Mouse (Mus musculus): Measurements from ENCODE around the gene Rdh16f1. TPM values are rescaled to one million over a fixed set of nuclear protein-coding genes. Genes with fewer than 3 reads are reported as not detected.
"Not testable (repeated sequence)": the region's sequence is repeated elsewhere in the genome, so short reads cannot be mapped to it uniquely, and the experiment has no call there.

Gene Rdh16f1
- total RNA-seq, 2 experiments from 2014 or later, result 0.39 TPM; not detected in 1

DNA sequence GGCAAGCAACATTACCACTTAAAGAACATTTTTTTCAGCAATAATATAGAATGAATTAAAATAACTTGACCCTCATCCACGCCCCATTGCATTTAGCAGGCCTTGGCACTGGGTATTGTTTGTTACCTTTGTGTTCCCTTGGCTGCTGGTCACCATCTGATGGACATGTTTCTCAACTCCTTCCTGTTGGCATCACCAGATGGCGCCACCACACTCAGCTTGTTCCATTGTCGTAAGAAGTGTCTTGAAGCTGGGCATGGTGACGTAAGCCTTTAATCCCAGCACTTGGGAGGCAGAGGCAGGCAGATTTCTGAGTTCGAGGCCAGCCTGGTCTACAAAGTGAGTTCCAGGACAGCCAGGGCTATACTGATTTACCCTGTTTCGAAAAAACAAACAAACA is 65.8 kb downstream of the Rdh16f1 start:
- H3K4me3 ChIP-seq, result no peak overlapping the region
- peak; percentile 48 for TF ChIP-seq CTCF (conservative IDR thresholded peaks at IDR 0.05)
- no peak for DNase-seq (ENCODE audit: low spot score in 2 of 2)
- H3K27ac ChIP-seq, result no peak overlapping the region

DNA sequence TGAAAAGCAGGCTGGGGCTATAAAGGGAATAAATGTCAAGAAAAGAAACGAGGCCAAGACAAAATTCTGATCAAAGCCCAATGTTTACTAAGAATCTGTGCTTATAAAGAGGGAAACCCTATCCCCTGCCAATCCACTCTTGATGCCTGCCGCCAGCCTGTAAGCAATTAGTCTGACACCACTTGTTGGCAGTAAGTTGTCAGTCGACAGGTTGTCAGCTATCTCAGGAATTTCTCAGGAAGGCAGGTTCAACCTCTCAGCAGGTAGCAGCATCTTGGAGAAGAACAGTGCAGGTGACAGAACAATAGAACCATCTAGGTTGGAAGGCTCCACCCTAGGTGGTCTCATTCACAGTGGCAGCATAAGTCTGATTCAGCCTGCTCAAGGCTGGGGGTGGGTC is 69.5 kb downstream of the Rdh16f1 start:
- Histone ChIP-seq H3K4me3 (no peak overlapping the region), H3K27ac (no peak overlapping the region)
- DNase-seq (ENCODE audit: low spot score in 2 of 2), result no peak
- TF ChIP-seq CTCF (conservative IDR thresholded peaks at IDR 0.05), result no peak

DNA sequence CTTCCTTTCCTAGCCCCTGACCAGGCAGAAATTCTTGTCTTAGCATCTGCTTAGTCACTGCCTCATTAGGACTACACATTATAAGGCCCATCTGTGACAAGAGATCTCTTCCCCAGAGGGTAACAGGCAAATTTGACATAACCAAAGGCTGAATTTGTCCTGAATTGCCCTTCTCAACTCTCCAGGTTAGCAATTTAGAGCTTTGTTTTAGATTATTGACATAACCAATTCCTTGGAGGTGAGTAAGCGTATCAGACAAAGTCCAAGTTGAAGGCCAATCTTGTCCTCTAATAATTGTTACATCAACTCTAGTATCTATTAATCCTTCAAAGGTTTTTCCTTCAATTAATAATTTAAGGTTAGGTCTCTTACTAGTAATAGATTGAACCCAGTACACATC is 74.6 kb downstream of the Rdh16f1 start:
- not testable (repeated sequence) for DNase-seq (ENCODE audit: low spot score in 2 of 2); H3K4me3 ChIP-seq; H3K27ac ChIP-seq

DNA sequence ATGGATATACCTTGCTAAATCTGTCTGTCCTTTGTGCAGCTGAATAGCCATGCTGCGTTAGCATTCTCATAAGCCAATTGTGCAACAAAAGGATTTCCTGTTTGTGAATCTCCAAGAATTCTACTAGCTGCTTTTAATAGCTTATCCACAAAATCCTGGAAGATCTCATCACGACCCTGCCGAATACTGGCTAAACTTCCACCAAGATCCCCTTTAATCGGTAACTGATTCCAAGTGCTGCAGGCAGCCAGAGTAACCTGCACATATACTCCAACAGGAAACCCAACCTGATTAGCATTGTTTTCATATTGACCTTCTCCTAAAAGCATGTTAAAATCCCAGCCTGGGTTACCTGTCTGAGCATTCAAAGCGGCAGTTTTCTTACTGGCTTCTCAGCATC is 75.7 kb downstream of the Rdh16f1 start:
- no peak for TF ChIP-seq CTCF (conservative IDR thresholded peaks at IDR 0.05)
- no peak for DNase-seq (ENCODE audit: low spot score in 2 of 2)
- Histone ChIP-seq H3K27ac (no peak overlapping the region), H3K4me3 (no peak overlapping the region)

DNA sequence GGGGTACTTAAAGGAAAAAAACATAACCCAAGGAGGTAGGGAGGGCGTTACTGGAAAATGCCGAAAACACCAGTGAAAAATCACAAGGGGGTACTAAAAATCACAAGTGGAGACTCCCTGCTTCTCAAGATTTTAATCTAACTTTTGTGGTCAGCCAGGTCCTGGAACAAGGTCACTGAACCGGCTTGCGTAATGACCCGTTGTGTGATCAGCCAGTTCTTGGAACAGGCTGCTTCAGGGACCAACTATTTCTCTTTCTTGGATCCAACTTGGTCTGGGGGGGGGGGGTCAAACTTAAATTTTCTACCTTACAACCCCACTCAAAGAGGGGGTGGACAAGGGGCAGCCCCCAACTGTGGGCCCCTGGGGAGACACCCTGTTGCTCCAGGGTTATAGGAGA is 78.2 kb downstream of the Rdh16f1 start:
- not testable (repeated sequence) for H3K4me3 ChIP-seq; H3K27ac ChIP-seq; DNase-seq (ENCODE audit: low spot score in 2 of 2)

DNA sequence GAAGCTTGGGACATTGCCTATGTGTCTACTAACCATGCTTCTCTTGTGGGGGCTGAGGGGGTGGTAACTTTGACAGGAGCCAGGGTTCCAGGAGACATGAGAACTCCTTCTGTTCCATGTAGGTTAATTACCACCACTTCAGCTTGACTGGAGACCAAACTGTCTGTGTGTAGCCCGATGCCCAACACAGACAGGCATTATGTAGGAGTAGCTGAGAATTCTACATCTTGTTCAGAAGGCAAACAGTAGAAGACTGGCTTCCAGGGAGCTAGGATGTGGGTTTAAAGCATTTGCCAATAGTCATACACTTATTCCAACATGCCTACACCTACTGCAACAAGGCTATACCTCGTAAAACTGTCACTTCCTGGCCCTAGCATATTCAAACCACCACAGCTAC is 79.0 kb downstream of the Rdh16f1 start:
- no peak overlapping the region for H3K27ac ChIP-seq
- H3K4me3 ChIP-seq, result no peak overlapping the region
- DNase-seq (ENCODE audit: low spot score in 2 of 2), result no peak
- TF ChIP-seq CTCF (conservative IDR thresholded peaks at IDR 0.05), result no peak

DNA sequence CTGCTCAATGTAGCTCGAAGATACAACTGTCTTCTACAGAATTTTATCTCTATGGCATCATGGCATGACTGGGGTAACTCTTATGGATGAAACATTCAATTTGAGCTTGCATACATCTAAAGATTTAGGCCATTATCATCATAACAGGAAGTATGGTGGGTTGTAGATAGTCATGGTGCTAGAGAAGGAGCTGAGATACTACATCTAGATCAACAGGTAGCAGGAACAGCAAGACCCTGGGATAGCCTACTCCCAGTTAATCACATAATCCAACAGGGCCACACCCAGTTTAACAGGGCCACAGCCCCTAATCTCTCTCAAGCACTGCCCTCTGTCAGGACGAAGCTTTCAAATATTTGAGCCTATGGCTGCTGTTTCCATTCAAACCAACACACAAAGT is 81.2 kb downstream of the Rdh16f1 start:
- DNase-seq (ENCODE audit: low spot score in 2 of 2), result no peak
- no peak for TF ChIP-seq CTCF (conservative IDR thresholded peaks at IDR 0.05)
- Histone ChIP-seq H3K4me3 (no peak overlapping the region), H3K27ac (no peak overlapping the region)

Other genes starting within 250 kb of the Rdh16f1 start
- gene Ndufa4l2, start 244.8 kb upstream of the Rdh16f1 start, total RNA-seq (2021), result 1 to 10 TPM; 3.5 to 3.7 TPM
- 10 to 100 TPM; 25.4 to 27.6 TPM for gene Shmt2, start 237.3 kb upstream of the Rdh16f1 start, total RNA-seq (2021)
- gene Nxph4, start 225.2 kb upstream of the Rdh16f1 start, total RNA-seq (2021), result 1 to 10 TPM; 1.2 to 1.6 TPM
- gene Lrp1, start 138.6 kb upstream of the Rdh16f1 start, total RNA-seq (2021), result 100 to 1,000 TPM; 288 to 310 TPM
- 1 to 10 TPM; 6.4 to 6.7 TPM for gene Stat6, start 116.8 kb upstream of the Rdh16f1 start, total RNA-seq (2021)
- 1 to 10 TPM; 5.8 to 6.8 TPM for gene Nemp1, start 92.9 kb upstream of the Rdh16f1 start, total RNA-seq (2021)
- gene Nab2, start 91.2 kb upstream of the Rdh16f1 start, total RNA-seq (2021), result 10 to 100 TPM; 44.0 to 44.4 TPM
- 1 to 10 TPM in 1 of 2 experiments, under 1 TPM in 1; 0.59 to 1.1 TPM for gene Myo1a, start 54.6 kb upstream of the Rdh16f1 start, total RNA-seq (2021)
- 1 to 10 TPM; 2.2 to 3.6 TPM for gene Tac2, start 35.3 kb upstream of the Rdh16f1 start, total RNA-seq (2021)
- 10 to 100 TPM; 10.5 to 11.5 TPM for gene Zbtb39, start 20.2 kb upstream of the Rdh16f1 start, total RNA-seq (2021)
- 1 to 10 TPM; 1.2 to 1.7 TPM for gene Gpr182, start 8.1 kb upstream of the Rdh16f1 start, total RNA-seq (2021)
- under 1 TPM in 1 of 2 experiments, not detected in 1; 0.18 TPM for gene Rdh1, start 66 bp upstream of the Rdh16f1 start, total RNA-seq (2021)
- gene Rdh9, start 16.6 kb downstream of the Rdh16f1 start, total RNA-seq (2021), result under 1 TPM in 1 of 2 experiments, not detected in 1; 0.61 TPM
- under 1 TPM; 0.17 to 0.26 TPM for gene Rdh16, start 41.4 kb downstream of the Rdh16f1 start, total RNA-seq (2021)
- gene Rdh19, start 90.1 kb downstream of the Rdh16f1 start, total RNA-seq (2021), result not detected
- not detected for gene Rdh16f2, start 106.7 kb downstream of the Rdh16f1 start, total RNA-seq (2021)
- gene Rdh7, start 129.0 kb downstream of the Rdh16f1 start, total RNA-seq (2021), result not detected
- gene Sdr9c7, start 138.7 kb downstream of the Rdh16f1 start, total RNA-seq (2021), result under 1 TPM in 1 of 2 experiments, not detected in 1; 0.12 TPM
- not detected for gene Hsd17b6, start 247.8 kb downstream of the Rdh16f1 start, total RNA-seq (2021)